Mouse (Mus musculus): ENCODE measurements around the gene Os9.
A peak's percentile ranks its signal among the peaks of the same experiment; 100 is the strongest.

Os9 gene

GRCm38 (mm10) chr10:127071203-127071602 is 49.7 kb downstream of the Os9 start:
- Histone ChIP-seq H3K36me3 (ENCODE audit: insufficient read depth, low read length) (peaks cover 31% of the 10 kb centered on the region), H3K4me3 (replicated peaks; ENCODE audit: low read length) (peak overlapping the region; percentile 88), H3K27me3 (ENCODE audit: insufficient read depth, low read length) (peaks cover 15% of the 10 kb centered on the region), H3K9me3 (ENCODE audit: low read length) (no peaks in the 10 kb centered on the region), H3K4me1 (replicated peaks; ENCODE audit: low read depth, low read length) (peaks cover 56% of the 10 kb centered on the region)
- TF ChIP-seq NANOG (IDR thresholded peaks at IDR 0.05; ENCODE audit: borderline replicate concordance, low read length) = no peak
- TF ChIP-seq CTCF (conservative IDR thresholded peaks at IDR 0.05; ENCODE audit: low read length) = no peak
- no peak for TF ChIP-seq POU5F1 (IDR thresholded peaks at IDR 0.05; ENCODE audit: borderline replicate concordance, low read length)

DNA sequence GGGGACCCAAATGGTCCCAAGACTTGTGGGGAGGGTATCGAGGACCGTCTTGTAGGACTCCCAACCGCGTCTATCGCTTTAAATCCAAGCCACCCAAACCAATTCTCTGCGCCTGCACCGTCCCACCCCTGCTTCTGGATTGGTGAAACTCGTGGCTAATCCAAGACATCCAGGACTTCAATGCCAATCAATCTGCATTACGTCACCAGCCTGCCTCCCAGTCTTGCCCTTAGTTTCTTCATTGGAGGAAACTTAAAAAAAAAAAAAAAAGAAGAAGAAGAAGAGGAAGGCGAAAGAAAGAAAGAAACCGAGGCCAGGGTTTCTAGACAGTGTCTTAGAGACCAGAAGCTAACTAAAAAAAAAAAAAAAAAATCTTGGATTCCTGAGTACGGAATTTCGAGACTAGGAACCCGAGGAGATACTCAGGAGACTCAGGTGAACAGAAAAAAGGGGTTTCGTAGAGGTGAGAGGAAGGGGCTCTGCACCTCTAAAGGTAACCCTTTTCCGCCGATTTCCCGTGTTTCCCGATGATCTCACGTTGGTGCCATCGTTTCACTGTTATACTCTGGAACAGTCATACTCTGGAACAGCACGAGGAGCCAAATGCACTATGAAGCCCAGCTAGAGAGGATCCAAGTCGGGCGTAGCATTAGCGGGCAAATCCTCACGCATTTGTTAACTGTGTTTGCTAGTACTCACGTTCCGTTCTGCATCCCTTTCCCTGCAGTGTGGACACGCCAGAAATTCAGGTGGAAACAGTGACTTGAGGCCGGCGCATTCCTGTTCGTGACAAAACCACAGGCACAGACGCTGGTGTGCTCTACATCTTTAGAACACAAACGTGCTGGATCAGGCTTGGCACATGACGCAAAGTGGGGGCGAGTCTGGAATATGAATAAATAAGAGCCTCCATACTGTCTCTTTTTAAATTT is 50.5 kb downstream of the Os9 start, which contains the start of gene Tspan31:
Tspan31 (minus strand) TSS at position 75 of the 932 bp plus-strand sequence.
- TF ChIP-seq NANOG (IDR thresholded peaks at IDR 0.05; ENCODE audit: borderline replicate concordance, low read length) (no peak), POU5F1 (IDR thresholded peaks at IDR 0.05; ENCODE audit: borderline replicate concordance, low read length) (no peak), CTCF (conservative IDR thresholded peaks at IDR 0.05; ENCODE audit: low read length) (no peak)
- H3K4me1 ChIP-seq (replicated peaks; ENCODE audit: low read depth, low read length) = peaks cover 61% of the 10 kb centered on the region
- H3K4me3 ChIP-seq (replicated peaks; ENCODE audit: low read length) = peak within 1 kb of the TSS; percentile 88
- H3K9me3 ChIP-seq (ENCODE audit: low read length) = no peaks in the 10 kb centered on the region
- peaks cover 8% of the 10 kb centered on the region for H3K27me3 ChIP-seq (ENCODE audit: insufficient read depth, low read length)
- H3K36me3 ChIP-seq (ENCODE audit: insufficient read depth, low read length) = peaks cover 38% of the 10 kb centered on the region

- H3K9me3 ChIP-seq (ENCODE audit: low read length) = no peaks in the 10 kb centered on the region
- H3K36me3 ChIP-seq (ENCODE audit: insufficient read depth, low read length) = peaks cover 48% of the 10 kb centered on the region
- H3K4me3 ChIP-seq (replicated peaks; ENCODE audit: low read length) = peak overlapping the region; percentile 88
- no peaks in the 10 kb centered on the region for H3K27me3 ChIP-seq (ENCODE audit: insufficient read depth, low read length)
- TF ChIP-seq POU5F1 (IDR thresholded peaks at IDR 0.05; ENCODE audit: borderline replicate concordance, low read length) = no peak
- no peak for TF ChIP-seq NANOG (IDR thresholded peaks at IDR 0.05; ENCODE audit: borderline replicate concordance, low read length)
- no peak for TF ChIP-seq CTCF (conservative IDR thresholded peaks at IDR 0.05; ENCODE audit: low read length)
- peaks cover 63% of the 10 kb centered on the region for H3K4me1 ChIP-seq (replicated peaks; ENCODE audit: low read depth, low read length)
Observed at GRCm38 (mm10) chr10:127069281-127070189, 51.4 kb downstream of the Os9 start.

DNA sequence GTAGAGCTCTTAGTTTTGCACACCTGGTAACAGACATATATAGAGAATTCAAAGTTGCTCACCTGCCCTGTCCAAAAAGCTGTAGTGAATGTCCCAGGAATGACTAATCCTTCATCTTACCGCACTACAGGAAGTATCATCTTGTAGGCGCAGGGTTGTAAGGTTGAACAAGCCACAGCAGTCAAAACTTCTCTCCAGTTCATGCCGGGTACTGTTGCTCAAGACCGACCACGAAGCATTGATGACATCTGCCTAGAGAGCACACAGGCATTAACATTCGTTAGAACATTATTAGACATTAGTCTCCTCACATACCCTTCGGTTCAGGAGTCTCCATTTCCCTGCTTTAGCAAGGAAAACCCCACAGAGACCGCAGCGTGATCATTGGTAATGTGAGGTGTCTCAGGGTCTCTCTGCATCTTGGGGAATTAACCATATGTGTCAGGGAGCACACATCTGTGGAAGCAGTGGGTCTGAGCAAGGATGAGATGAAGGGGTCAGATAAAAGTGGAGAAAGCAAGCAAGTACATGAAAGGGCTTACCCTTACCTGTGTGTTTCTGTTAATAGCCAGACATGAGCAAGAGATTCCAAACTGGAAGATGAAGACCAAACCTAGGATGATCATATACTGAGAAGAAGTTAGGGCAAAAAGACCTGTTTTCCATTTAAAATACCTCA is 52.4 kb downstream of the Os9 start:
- Histone ChIP-seq H3K27me3 (ENCODE audit: insufficient read depth, low read length) (no peaks in the 10 kb centered on the region), H3K4me3 (replicated peaks; ENCODE audit: low read length) (peak overlapping the region; percentile 88), H3K9me3 (ENCODE audit: low read length) (no peaks in the 10 kb centered on the region), H3K36me3 (ENCODE audit: insufficient read depth, low read length) (peaks cover 53% of the 10 kb centered on the region), H3K4me1 (replicated peaks; ENCODE audit: low read depth, low read length) (peaks cover 65% of the 10 kb centered on the region)
- TF ChIP-seq CTCF (conservative IDR thresholded peaks at IDR 0.05; ENCODE audit: low read length) = no peak
- no peak for TF ChIP-seq NANOG (IDR thresholded peaks at IDR 0.05; ENCODE audit: borderline replicate concordance, low read length)
- no peak for TF ChIP-seq POU5F1 (IDR thresholded peaks at IDR 0.05; ENCODE audit: borderline replicate concordance, low read length)

GRCm38 (mm10) chr10:127066519-127067018 is 54.4 kb downstream of the Os9 start:
- H3K4me3 ChIP-seq (replicated peaks; ENCODE audit: low read length) = 0 out of 2 replicates have a peak overlapping the region, but pooled peaks have one; percentile 26
- H3K27me3 ChIP-seq (ENCODE audit: insufficient read depth, low read length) = no peaks in the 10 kb centered on the region
- peaks cover 53% of the 10 kb centered on the region for H3K36me3 ChIP-seq (ENCODE audit: insufficient read depth, low read length)
- TF ChIP-seq CTCF (conservative IDR thresholded peaks at IDR 0.05; ENCODE audit: low read length) (no peak), POU5F1 (IDR thresholded peaks at IDR 0.05; ENCODE audit: borderline replicate concordance, low read length) (no peak), NANOG (IDR thresholded peaks at IDR 0.05; ENCODE audit: borderline replicate concordance, low read length) (no peak)
- H3K4me1 ChIP-seq (replicated peaks; ENCODE audit: low read depth, low read length) = peaks cover 80% of the 10 kb centered on the region
- H3K9me3 ChIP-seq (ENCODE audit: low read length) = no peaks in the 10 kb centered on the region

GRCm38 (mm10) chr10:127065981-127066380 is 55.0 kb downstream of the Os9 start:
- H3K9me3 ChIP-seq (ENCODE audit: low read length) = no peaks in the 10 kb centered on the region
- H3K4me3 ChIP-seq (replicated peaks; ENCODE audit: low read length) = peak overlapping the region; percentile 98
- peaks cover 80% of the 10 kb centered on the region for H3K4me1 ChIP-seq (replicated peaks; ENCODE audit: low read depth, low read length)
- peaks cover 53% of the 10 kb centered on the region for H3K36me3 ChIP-seq (ENCODE audit: insufficient read depth, low read length)
- H3K27me3 ChIP-seq (ENCODE audit: insufficient read depth, low read length) = no peaks in the 10 kb centered on the region
- TF ChIP-seq POU5F1 (IDR thresholded peaks at IDR 0.05; ENCODE audit: borderline replicate concordance, low read length) = no peak
- TF ChIP-seq CTCF (conservative IDR thresholded peaks at IDR 0.05; ENCODE audit: low read length) = no peak
- no peak for TF ChIP-seq NANOG (IDR thresholded peaks at IDR 0.05; ENCODE audit: borderline replicate concordance, low read length)

DNA sequence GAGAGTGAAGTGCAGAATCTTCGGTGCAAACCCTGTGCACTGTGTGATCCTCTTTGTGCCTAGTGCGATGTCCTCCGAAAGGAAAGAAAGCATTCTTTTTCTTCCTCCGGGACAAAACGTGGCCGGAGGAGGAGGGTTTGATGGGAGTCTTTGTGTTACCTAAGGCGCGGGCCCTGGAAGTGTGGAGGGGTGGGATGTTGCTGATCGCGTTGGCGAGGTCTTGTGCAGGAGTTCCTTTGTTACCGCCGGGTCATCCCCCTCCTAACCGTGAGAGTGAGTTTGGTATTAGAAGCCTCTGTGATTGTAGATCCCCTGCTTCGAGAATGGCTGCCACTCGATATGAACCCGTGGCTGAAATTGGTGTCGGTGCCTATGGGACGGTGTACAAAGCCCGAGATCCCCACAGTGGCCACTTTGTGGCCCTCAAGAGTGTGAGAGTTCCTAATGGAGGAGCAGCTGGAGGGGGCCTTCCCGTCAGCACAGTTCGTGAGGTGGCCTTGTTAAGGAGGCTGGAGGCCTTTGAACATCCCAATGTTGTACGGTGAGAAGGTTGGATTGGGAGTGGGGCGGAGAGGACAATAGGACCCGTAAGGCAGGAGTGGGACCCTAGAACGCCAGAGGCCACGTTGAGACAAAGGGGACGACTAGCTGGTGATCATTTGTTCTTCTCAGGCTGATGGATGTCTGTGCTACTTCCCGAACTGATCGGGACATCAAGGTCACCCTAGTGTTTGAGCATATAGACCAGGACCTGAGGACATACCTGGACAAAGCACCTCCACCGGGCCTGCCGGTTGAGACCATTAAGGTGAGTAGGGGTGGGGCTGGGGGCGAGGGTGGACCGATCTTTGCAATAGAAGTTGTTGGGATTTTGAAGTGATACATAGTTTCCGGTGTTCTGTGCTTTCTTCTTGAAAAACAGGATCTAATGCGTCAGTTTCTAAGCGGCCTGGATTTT is 56.7 kb downstream of the Os9 start:
- no peaks in the 10 kb centered on the region for H3K27me3 ChIP-seq (ENCODE audit: insufficient read depth, low read length)
- peak overlapping the region; percentile 98 for H3K4me3 ChIP-seq (replicated peaks; ENCODE audit: low read length)
- H3K4me1 ChIP-seq (replicated peaks; ENCODE audit: low read depth, low read length) = peaks cover 75% of the 10 kb centered on the region
- TF ChIP-seq CTCF (conservative IDR thresholded peaks at IDR 0.05; ENCODE audit: low read length) = no peak
- TF ChIP-seq POU5F1 (IDR thresholded peaks at IDR 0.05; ENCODE audit: borderline replicate concordance, low read length) = no peak
- no peak for TF ChIP-seq NANOG (IDR thresholded peaks at IDR 0.05; ENCODE audit: borderline replicate concordance, low read length)
- peaks cover 52% of the 10 kb centered on the region for H3K36me3 ChIP-seq (ENCODE audit: insufficient read depth, low read length)
- H3K9me3 ChIP-seq (ENCODE audit: low read length) = no peaks in the 10 kb centered on the region
